Mouse (Mus musculus): ENCODE measurements around the gene Grm5. TPM values are rescaled to one million over a fixed set of nuclear protein-coding genes. Genes with fewer than 3 reads are reported as not detected.

The Grm5 gene
- polyA plus RNA-seq, 1 experiment from 2014 or later, result 68.0 TPM

DNA sequence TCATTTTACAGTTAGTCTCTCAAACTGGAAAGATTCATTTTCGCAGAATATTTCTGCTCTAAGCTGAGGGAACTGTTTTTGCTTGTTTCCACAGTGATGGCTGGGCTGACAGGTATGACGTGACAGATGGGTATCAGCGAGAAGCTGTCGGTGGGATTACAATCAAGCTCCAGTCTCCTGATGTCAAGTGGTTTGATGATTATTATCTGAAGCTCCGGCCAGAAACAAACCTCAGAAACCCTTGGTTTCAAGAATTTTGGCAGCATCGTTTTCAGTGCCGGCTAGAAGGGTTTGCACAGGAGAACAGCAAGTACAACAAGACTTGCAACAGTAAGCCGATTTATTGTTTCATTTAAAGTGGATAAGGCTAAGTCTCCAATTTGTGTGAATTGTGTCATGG is 391.1 kb downstream of the Grm5 start:
- no peak for ATAC-seq (ENCODE audit: low FRiP score)
- no peaks in the 10 kb centered on the region for H3K9me3 ChIP-seq (ENCODE audit: control insufficient read depth, low read length)
- no peak overlapping the region for H3K4me3 ChIP-seq (replicated peaks; ENCODE audit: low read length)
- H3K36me3 ChIP-seq (replicated peaks; ENCODE audit: control insufficient read depth, insufficient read depth), result no peaks in the 10 kb centered on the region
- no peaks in the 10 kb centered on the region for H3K4me1 ChIP-seq (replicated peaks; ENCODE audit: control insufficient read depth, insufficient read depth, low read length)
- H3K4me2 ChIP-seq (replicated peaks), result no peak overlapping the region
- H3K27ac ChIP-seq, result peak overlapping the region; percentile 12; the same call in 1 of the 2 replicates
- WGBS, result 68% methylated on average over 8 of the region's 8 CpGs
- no peak for DNase-seq (ENCODE audit: low spot score)
- H3K9ac ChIP-seq, result no peak overlapping the region
- no peaks in the 10 kb centered on the region for H3K27me3 ChIP-seq (ENCODE audit: control insufficient read depth, insufficient read depth, low read length)

DNA sequence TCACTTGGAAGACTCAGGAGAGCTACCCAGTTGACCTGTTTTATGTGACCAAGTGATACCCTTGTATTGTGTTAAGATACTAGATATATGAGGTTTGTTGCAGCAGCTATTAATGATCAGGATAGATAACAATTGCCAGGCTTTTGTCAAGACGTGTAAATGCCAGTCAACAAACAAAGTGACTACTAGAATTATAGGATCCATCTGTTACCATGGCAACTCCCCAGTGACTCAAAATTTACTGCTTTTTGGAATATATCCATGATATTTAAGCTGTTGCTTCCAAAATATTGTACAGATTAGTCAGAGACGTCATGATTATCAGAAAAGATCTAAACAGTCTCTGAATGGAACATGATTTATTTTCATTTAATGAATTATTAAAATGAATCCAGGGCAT is 399.5 kb downstream of the Grm5 start:
- Histone ChIP-seq H3K4me2 (replicated peaks) (no peak overlapping the region), H3K4me3 (replicated peaks; ENCODE audit: low read length) (no peak overlapping the region), H3K9ac (no peak overlapping the region), H3K36me3 (replicated peaks; ENCODE audit: control insufficient read depth, insufficient read depth) (no peaks in the 10 kb centered on the region), H3K27ac (no peak overlapping the region), H3K4me1 (replicated peaks; ENCODE audit: control insufficient read depth, insufficient read depth, low read length) (no peaks in the 10 kb centered on the region), H3K27me3 (ENCODE audit: control insufficient read depth, insufficient read depth, low read length) (no peaks in the 10 kb centered on the region), H3K9me3 (ENCODE audit: control insufficient read depth, low read length) (no peaks in the 10 kb centered on the region)
- 67% methylated on average over 2 of the region's 2 CpGs for WGBS
- ATAC-seq (ENCODE audit: low FRiP score) (no peak), DNase-seq (ENCODE audit: low spot score) (no peak)

DNA sequence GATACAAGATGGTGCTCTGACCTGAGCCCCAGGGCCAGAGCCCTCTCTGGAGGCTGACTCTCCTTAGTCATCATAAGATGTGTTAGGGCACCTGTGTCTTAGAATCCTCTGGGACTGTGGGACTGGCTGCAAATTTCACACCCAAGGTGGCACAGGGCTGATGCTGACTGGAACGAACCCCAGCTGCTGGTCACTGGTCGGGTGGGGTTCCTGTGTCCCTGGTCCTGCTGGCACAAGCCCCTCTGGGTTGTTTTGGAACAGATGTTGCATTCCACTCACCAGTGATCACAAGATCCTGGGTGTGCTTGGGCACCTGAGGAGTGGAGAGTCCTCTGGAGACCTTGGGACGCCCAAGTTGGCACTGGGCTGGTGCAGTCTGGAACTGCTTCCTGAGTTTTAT is 430.5 kb downstream of the Grm5 start:
- ATAC-seq (ENCODE audit: low FRiP score), result no peak
- Histone ChIP-seq H3K36me3 (replicated peaks; ENCODE audit: control insufficient read depth, insufficient read depth) (no peaks in the 10 kb centered on the region), H3K27me3 (ENCODE audit: control insufficient read depth, insufficient read depth, low read length) (no peaks in the 10 kb centered on the region), H3K27ac (no peak overlapping the region), H3K4me1 (replicated peaks; ENCODE audit: control insufficient read depth, insufficient read depth, low read length) (no peaks in the 10 kb centered on the region), H3K4me2 (replicated peaks) (no peak overlapping the region), H3K9me3 (ENCODE audit: control insufficient read depth, low read length) (no peaks in the 10 kb centered on the region), H3K4me3 (replicated peaks; ENCODE audit: low read length) (no peak overlapping the region), H3K9ac (no peak overlapping the region)
- no peak for DNase-seq (ENCODE audit: low spot score)
- 88% methylated on average over 3 of the region's 3 CpGs for WGBS

DNA sequence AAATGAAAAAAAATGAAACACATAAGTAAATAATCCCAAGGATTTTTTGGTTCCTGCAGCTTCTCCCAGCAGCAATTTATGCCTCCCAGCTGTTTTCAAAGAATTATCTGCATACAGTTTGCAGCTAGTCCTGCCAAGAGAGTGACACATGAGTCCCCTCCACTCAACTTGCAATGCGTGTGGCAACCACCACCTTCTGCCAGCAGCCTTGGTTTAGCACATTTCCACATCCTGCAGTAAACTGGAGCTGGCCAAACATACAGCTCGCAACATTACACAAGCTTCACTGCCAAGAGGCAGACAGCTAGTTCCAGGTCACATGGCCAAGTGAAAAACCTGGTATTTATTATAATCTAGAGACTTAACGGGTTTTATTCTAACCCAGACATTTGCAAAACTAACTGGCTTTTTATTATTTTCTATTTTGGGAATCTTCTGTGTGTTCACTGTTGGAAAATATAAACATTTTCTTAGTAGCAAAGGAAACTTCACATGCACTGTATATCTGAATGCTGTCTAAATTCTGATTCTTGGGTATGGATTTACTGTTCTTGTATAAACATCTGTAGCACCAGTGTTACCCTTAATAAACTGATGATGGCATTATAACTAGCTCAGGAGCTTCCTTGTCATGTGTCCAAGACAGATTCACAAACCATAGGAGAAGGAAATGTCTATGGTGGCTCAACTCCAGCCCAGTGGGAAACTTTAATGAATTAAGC is 443.6 kb downstream of the Grm5 start:
- ATAC-seq (ENCODE audit: low FRiP score) (no peak), DNase-seq (ENCODE audit: low spot score) (no peak)
- H3K9me3 ChIP-seq (ENCODE audit: control insufficient read depth, low read length), result no peaks in the 10 kb centered on the region
- no peak overlapping the region for H3K4me2 ChIP-seq (replicated peaks)
- 75% methylated on average over 3 of the region's 3 CpGs for WGBS
- H3K4me1 ChIP-seq (replicated peaks; ENCODE audit: control insufficient read depth, insufficient read depth, low read length), result no peaks in the 10 kb centered on the region
- no peaks in the 10 kb centered on the region for H3K27me3 ChIP-seq (ENCODE audit: control insufficient read depth, insufficient read depth, low read length)
- H3K9ac ChIP-seq, result no peak overlapping the region
- H3K36me3 ChIP-seq (replicated peaks; ENCODE audit: control insufficient read depth, insufficient read depth), result no peaks in the 10 kb centered on the region
- H3K4me3 ChIP-seq (replicated peaks; ENCODE audit: low read length), result no peak overlapping the region
- H3K27ac ChIP-seq, result no peak overlapping the region

DNA sequence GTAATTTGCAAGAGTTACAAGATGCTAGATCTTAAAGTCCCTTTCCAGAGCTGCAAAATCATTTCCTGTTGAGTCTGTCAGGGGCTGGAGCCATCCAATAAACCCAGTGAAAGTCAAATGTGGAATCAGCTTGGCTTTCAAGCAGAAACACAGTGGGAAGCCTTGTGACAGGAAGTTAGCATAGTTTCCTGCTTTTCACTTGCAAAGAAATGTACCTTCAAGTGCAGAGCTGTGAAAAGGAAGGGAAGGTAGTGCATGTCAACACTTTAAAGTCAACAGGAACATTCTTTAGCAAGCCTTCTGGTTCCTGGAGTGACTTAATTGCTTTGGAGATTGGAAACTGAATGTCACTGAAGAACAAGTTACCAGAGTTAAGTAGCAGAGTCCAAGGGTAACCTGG is 463.4 kb downstream of the Grm5 start:
- no peaks in the 10 kb centered on the region for H3K36me3 ChIP-seq (replicated peaks; ENCODE audit: control insufficient read depth, insufficient read depth)
- ATAC-seq (ENCODE audit: low FRiP score) (no peak), DNase-seq (ENCODE audit: low spot score) (no peak)
- H3K9ac ChIP-seq, result no peak overlapping the region
- no peaks in the 10 kb centered on the region for H3K27me3 ChIP-seq (ENCODE audit: control insufficient read depth, insufficient read depth, low read length)
- no peaks in the 10 kb centered on the region for H3K4me1 ChIP-seq (replicated peaks; ENCODE audit: control insufficient read depth, insufficient read depth, low read length)
- H3K9me3 ChIP-seq (ENCODE audit: control insufficient read depth, low read length), result no peaks in the 10 kb centered on the region
- H3K4me3 ChIP-seq (replicated peaks; ENCODE audit: low read length), result no peak overlapping the region
- H3K27ac ChIP-seq, result no peak overlapping the region
- H3K4me2 ChIP-seq (replicated peaks), result no peak overlapping the region

DNA sequence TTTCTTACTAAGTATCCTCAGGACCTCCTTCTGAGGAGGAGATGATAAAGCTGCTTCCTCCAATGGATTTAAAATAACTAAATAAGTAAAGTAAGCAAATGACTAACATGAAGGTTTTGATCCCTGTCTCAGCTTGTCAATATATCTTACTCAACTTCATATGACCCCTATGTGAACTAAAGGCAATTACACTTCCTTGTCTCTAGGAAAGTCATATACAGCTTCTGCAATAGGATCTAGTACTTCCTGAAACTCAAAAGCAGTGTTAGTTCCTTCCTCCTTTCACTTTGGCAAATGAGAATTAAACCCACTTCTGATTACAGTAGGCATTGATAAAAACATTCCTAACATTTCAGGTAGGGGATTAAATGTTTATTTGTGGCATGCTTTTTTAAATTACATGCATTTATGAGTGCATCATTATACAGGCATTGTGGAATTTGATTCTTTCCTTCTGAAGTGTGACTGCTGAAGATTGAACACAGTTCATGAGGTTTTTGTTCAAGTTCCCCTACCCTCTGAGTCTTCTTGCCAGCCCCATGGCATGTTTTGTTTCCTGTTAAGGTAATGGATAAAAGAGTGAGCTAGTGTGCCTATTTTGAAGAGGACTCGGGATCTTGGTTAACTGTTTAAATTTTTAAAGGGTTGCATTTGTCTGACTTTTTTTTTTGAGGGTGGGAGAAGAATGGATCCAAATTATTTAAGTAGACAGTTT is 470.4 kb downstream of the Grm5 start:
- DNase-seq (ENCODE audit: low spot score) (no peak), ATAC-seq (ENCODE audit: low FRiP score) (no peak)
- Histone ChIP-seq H3K4me3 (replicated peaks; ENCODE audit: low read length) (no peak overlapping the region), H3K36me3 (replicated peaks; ENCODE audit: control insufficient read depth, insufficient read depth) (no peaks in the 10 kb centered on the region), H3K27ac (no peak overlapping the region), H3K4me1 (replicated peaks; ENCODE audit: control insufficient read depth, insufficient read depth, low read length) (no peaks in the 10 kb centered on the region), H3K9me3 (ENCODE audit: control insufficient read depth, low read length) (no peaks in the 10 kb centered on the region), H3K4me2 (replicated peaks) (no peak overlapping the region), H3K27me3 (ENCODE audit: control insufficient read depth, insufficient read depth, low read length) (no peaks in the 10 kb centered on the region), H3K9ac (no peak overlapping the region)
- 83% methylated on average over 1 of the region's 1 CpGs for WGBS

DNA sequence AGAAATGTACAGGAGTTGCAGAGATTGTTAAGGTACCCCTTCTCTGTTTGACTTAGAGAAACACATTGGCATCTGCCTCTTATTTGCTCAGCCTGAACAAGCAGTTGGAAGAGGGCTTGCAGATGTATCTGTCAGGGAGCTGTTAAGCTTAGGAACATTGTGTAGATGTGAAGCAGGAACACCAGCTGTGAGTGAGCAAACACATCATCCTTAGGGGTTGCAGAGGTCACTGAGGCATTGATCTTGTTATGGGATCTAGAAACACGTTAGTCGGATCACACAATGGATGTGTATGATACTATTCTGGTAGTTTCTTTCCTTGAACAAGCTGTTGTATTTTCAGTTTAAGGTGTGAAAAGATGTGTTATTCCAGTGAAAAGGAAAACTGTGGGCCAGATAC is 472.5 kb downstream of the Grm5 start:
- no peak for ATAC-seq (ENCODE audit: low FRiP score)
- Histone ChIP-seq H3K36me3 (replicated peaks; ENCODE audit: control insufficient read depth, insufficient read depth) (no peaks in the 10 kb centered on the region), H3K4me1 (replicated peaks; ENCODE audit: control insufficient read depth, insufficient read depth, low read length) (no peaks in the 10 kb centered on the region), H3K9me3 (ENCODE audit: control insufficient read depth, low read length) (no peaks in the 10 kb centered on the region), H3K27ac (no peak overlapping the region), H3K4me2 (replicated peaks) (no peak overlapping the region), H3K4me3 (replicated peaks; ENCODE audit: low read length) (no peak overlapping the region), H3K27me3 (ENCODE audit: control insufficient read depth, insufficient read depth, low read length) (no peaks in the 10 kb centered on the region), H3K9ac (no peak overlapping the region)
- DNase-seq (ENCODE audit: low spot score), result no peak
- WGBS, result 32% methylated on average over 2 of the region's 2 CpGs

DNA sequence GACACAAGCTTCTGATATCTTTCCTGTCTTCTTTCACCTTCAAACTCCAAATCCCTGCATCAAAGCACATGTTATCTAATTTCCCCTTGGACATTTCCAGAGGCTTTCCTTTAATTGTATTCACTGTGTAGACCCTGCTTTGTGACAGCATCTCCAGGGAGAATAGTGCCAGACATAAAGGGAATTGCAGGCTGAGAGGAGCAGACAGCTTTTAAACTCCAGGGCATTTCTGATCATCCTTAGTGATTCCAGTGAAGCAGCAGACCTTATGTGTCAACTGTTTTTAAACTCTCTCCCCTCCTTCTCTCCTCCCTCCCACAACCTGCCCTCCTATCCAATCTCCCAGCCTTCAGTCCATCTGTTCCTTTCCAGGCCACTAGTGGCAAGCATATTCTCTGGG is 507.1 kb downstream of the Grm5 start:
- ATAC-seq (ENCODE audit: low FRiP score), result no peak
- Histone ChIP-seq H3K27me3 (ENCODE audit: control insufficient read depth, insufficient read depth, low read length) (no peaks in the 10 kb centered on the region), H3K27ac (no peak overlapping the region), H3K4me1 (replicated peaks; ENCODE audit: control insufficient read depth, insufficient read depth, low read length) (no peaks in the 10 kb centered on the region), H3K36me3 (replicated peaks; ENCODE audit: control insufficient read depth, insufficient read depth) (no peaks in the 10 kb centered on the region), H3K4me2 (replicated peaks) (no peak overlapping the region), H3K9me3 (ENCODE audit: control insufficient read depth, low read length) (peaks cover 14% of the 10 kb centered on the region), H3K4me3 (replicated peaks; ENCODE audit: low read length) (no peak overlapping the region), H3K9ac (no peak overlapping the region)
- no peak for DNase-seq (ENCODE audit: low spot score)

DNA sequence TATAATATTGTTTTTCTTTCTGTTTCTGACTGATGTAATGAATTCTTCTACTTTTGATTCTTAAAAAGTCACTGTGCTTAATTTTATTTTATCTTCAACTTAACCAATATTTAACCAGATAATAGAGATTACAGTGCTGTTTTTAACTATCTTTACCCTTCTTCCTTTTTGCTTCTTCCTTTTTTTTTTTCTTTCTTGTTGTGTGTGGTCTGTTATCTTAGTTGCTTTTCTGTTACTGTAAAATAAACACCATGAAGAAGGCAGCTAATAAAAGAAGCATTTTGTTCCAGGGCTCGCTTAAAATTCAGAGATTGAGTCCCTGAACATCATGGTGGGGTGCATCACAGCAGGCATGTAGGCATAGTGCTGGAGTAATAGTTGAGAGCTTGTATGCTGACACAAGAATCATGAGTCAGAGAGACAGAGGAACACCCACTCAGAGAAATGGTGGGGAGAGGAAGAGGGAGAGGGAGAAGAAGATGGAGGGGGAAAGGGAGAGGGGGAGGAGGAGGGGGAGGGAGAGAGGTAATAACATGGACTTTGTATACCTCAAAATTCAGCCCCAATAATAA is 512.7 kb downstream of the Grm5 start:
- H3K4me3 ChIP-seq (replicated peaks; ENCODE audit: low read length), result no peak overlapping the region
- 49% methylated on average over 1 of the region's 1 CpGs for WGBS

More for the DNA sequence above, 512.7 kb downstream of the Grm5 start:
- H3K4me1 ChIP-seq (replicated peaks; ENCODE audit: control insufficient read depth, insufficient read depth, low read length), result no peaks in the 10 kb centered on the region
- H3K27ac ChIP-seq, result no peak overlapping the region
- no peaks in the 10 kb centered on the region for H3K36me3 ChIP-seq (replicated peaks; ENCODE audit: control insufficient read depth, insufficient read depth)
- ATAC-seq (ENCODE audit: low FRiP score), result no peak
- H3K9ac ChIP-seq, result no peak overlapping the region
- H3K4me2 ChIP-seq (replicated peaks), result no peak overlapping the region
- H3K27me3 ChIP-seq (ENCODE audit: control insufficient read depth, insufficient read depth, low read length), result no peaks in the 10 kb centered on the region
- H3K9me3 ChIP-seq (ENCODE audit: control insufficient read depth, low read length), result no peaks in the 10 kb centered on the region
- DNase-seq (ENCODE audit: low spot score), result no peak

Data from hindbrain, embryonic 14.5 days (tissue).